Mouse (Mus musculus) B cell, adult 67 days (primary cell): Measurements from ENCODE around the gene Pde6c. TPM values are rescaled to one million over a fixed set of nuclear protein-coding genes. Genes with fewer than 3 reads are reported as not detected.

Source experiments
- total RNA-seq, 2 experiments: library from RNA; stranded (reverse); gene quantifications; 4 replicates each; pipeline ENCODE4 v1.2.4; 2023

The Pde6c gene
- not detected for total RNA-seq

DNA sequence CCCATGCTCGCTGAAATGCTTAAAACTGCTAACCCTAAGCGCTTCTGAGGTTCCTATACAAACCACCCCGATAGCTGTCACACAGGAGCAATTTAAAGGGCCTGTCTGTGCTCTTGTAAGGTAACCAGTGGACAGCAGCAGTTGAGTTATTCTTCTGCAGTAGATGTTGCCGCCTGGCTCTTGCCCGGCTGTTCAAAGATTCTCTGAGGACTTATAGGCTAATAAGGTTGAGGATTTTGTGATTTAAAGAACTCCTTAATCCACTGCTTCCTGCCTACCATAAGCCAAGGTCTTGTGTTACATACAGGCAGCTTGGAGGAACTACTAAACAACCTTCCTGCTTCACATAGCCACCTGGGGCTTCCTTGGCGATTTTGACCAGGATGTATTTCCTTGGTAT lies at the start of gene Pde6c:
Gene Pde6c (plus strand): TSS at position 301 of the 400 bp plus-strand sequence.

DNA sequence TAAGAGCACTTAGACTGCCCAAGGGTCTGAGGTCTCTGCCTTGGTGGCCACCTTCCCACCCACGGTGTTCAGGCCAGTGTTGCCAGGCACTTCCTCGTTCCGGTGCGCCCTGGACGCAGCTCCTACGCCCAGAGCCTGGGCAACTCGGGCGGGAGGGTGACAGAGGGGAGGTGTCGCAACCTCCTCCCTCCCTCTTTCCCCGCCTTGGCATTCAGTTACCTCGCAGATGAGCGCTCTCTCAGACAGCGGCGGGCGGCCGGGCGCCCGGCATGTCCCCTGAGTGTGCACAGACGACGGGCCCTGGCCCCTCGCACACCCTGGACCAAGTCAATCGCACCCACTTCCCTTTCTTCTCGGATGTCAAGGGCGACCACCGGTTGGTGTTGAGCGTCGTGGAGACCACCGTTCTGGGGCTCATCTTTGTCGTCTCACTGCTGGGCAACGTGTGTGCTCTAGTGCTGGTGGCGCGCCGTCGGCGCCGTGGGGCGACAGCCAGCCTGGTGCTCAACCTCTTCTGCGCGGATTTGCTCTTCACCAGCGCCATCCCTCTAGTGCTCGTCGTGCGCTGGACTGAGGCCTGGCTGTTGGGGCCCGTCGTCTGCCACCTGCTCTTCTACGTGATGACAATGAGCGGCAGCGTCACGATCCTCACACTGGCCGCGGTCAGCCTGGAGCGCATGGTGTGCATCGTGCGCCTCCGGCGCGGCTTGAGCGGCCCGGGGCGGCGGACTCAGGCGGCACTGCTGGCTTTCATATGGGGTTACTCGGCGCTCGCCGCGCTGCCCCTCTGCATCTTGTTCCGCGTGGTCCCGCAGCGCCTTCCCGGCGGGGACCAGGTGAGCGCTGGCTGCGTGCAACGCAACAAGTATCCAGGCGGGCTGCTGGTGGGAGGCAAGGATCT lies 35.5 kb upstream of the Pde6c start, which contains the start of gene Ffar4:
Gene Ffar4 (plus strand): TSS at position 214 of the 901 bp plus-strand sequence.

DNA sequence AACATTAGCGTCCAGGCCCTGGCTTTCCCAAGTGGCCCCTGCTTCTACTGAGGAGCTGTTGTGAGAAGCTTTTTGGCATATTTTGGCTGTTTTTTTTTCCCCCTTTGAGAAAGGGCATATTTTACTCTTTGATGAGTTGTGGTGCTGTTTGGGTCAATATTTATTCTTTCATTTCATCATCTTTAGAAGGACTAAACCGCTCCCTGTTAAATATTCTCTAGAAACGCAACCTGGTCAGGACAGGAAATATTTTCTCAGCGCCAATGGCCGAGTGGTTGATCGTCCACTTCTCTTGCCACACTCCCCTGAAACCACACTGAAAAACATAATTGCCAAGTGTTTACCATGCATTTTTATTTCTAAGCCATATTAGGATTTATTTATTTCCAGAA lies 7.4 kb upstream of the Pde6c start, which contains the start of gene Rbp4:
Gene Rbp4 (minus strand): TSS at position 63 of the 392 bp plus-strand sequence.

DNA sequence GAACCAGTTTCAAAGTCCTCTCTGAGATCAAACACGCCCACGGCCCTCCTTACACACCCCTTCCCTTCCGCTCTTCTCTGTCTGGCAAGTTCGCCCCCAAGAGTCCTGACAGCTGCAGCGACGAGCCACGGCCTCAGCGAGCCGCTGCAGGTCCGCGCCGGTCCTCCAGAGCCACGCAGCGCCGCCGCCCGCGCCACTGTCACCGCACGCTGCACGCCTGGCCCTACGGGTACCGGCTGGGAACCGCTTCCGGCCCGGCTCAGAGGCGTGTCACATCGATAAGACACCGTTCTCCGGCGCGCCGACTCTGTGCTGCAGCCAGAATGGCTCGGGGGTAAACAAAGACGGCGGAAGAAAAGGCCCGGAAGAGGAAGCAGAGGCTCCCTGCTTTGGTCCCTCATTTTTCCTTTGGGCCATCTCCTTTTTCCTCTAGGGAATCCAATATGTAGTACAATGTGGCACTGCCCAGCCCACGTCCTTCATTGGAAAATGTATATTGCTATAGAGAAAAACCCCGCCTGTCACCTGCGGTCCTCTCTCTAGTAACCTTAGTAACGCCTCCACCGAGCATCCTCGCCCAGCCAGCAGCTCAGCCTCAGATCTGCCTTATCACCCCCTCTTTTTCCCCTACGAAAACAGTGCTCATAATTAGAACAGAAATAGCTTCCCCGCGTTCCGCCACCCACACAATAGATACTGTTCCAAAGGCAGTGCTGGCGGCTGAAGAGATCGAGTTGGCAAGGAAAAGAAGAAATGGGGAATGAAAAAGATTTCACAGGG lies 91.5 kb downstream of the Pde6c start, which contains the start of gene Fra10ac1:
Gene Fra10ac1 (minus strand): TSS at position 252 of the 780 bp plus-strand sequence.

Other genes with a start within 250 kb of the Pde6c start
- gene Myof, start 89.2 kb upstream of the Pde6c start, total RNA-seq: 10 to 100 TPM; 39.9 to 56.1 TPM
- 1 to 10 TPM; 2.0 to 2.8 TPM for gene Cep55, start 77.8 kb upstream of the Pde6c start, total RNA-seq
- gene Ffar4, start 35.7 kb upstream of the Pde6c start, total RNA-seq: not detected
- gene Rbp4, start 7.5 kb upstream of the Pde6c start, total RNA-seq: not detected
- 10 to 100 TPM; 20.6 to 32.6 TPM for gene Fra10ac1, start 91.4 kb downstream of the Pde6c start, total RNA-seq
- gene Lgi1, start 131.8 kb downstream of the Pde6c start, total RNA-seq: not detected